Mouse (Mus musculus) urinary bladder, postnatal 10 days (tissue): Measurements from ENCODE around the gene Fam49a.
"Not testable (repeated sequence)": the region's sequence is repeated elsewhere in the genome, so short reads cannot be mapped to it uniquely, and the experiment has no call there.

Experiments
- DNase-seq: peaks from one replicate; pipeline ENCODE4 v3.0.0; 2022; ENCODE audit warnings: low spot score

Fam49a gene

DNA sequence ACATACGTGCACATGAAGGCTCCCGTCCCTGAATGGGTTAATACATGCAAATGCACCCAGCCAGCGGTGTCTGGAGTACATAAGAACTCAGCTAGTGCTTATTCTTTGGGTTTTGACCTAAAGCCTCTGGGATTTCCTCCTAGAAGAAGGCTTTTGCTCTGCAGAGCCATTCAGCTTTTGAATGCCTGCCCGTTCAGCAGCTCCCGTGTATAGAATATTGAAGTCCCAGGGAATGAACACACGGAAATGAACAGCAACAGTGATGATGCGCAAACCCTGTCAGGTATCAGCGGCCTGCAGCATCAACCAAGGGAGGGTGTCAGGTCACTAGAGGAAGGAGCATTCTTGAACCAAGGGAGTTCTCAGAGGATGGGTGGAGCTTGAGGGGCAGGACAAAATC, 52.4 kb downstream of the Fam49a start:
- DNase-seq = no peak

DNA sequence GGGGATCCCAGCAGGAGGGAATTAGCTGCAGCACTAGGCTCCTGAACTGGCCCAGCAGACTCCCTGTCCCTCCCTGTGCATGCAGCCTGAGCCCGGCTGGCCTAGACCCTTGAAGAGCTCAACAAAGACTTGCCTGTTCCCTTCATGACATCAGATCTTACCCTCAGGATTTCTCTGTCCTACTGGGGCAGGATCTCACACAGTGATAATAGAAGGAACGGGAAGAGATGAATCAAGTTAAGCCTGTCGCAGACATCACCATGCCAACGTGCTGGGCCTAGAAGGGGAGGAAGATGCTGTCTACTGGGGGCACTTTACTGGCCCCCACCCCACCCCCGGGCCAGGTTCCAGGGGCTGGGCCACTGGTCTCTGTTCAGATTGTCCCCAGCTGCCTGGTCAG, 53.1 kb downstream of the Fam49a start:
- no peak for DNase-seq

DNA sequence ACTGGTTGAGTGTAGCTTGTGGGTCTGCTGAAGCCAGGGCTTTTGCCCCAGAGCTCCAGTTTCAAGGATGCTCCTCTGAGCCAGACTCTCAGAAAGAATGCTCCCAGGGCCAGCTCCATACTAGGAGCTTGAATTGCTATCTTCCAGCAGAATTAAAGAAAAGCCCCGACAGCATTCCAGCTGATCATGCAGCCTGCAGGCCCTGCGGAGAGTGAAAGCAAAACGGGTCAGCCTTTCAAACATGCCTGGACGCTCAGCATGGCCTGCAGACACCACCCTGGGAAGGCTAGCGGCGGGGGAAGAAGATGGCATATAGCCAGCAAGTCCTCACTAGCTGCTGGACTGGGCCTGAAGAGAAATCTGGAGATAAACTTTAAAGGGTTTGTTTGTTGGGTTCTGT, 55.0 kb downstream of the Fam49a start:
- no peak for DNase-seq

DNA sequence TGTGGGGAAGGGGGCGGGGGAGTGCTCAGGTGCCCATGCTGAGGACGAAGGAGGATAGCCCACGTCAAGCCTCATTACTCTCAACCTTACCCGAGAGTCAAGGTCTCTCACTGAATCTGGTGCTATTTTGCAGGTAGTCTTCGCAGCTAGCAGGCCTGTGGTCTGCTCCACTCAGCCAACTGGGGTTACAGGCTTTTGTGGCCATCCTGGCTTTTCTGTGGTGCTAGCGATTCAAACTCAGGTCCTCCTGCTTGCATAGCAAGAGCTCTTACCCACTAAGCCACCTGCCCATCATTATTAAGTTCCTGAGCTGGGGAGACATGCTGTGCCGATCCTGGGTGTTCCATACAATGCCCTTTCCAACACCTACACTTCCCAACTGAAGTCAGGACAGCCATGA, 55.7 kb downstream of the Fam49a start:
- no peak for DNase-seq

- DNase-seq = no peak
Measured at GRCm38 (mm10) chr12:12318140-12318734, 56.3 kb downstream of the Fam49a start.

DNA sequence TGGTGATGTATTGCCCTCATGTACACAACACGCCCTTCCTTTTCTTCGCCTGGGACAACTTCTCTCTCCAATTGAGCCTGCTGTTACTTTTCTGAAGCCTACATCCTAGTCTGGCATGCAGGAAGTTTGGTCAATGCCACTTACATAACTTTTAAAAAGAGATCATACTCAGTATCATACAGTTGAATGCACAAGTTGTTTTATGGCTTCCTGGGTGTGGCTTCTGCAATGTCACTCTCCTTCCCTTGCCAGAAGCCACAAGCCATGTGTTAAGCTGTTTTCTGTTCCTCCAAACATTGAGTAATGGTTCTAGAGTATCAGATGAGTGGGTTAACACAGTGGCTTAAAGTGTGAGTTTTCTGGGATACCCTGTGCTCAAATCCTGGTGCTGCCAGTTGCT, 58.8 kb downstream of the Fam49a start:
- DNase-seq = no peak

GRCm38 (mm10) chr12:12321111-12321510, 59.2 kb downstream of the Fam49a start:
- no peak for DNase-seq

DNA sequence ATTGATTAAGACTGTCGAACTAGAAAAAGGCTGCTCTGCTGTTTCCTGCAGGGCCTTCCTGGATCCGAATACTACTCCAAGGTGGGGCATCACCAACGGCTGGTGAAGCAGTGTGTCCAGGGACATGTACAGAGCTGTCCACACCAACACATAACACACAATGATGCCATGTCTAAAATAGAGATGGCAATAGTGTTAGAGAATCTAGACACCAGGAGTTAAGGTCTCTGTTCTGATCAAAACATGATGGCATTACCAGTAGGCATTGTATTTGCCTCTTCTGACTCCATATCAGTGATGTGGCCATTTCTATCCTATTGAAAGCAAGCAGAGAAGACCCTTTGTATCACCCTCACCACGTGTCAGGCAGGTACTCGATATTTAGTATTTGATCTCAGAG, 61.1 kb downstream of the Fam49a start:
- no peak for DNase-seq

DNA sequence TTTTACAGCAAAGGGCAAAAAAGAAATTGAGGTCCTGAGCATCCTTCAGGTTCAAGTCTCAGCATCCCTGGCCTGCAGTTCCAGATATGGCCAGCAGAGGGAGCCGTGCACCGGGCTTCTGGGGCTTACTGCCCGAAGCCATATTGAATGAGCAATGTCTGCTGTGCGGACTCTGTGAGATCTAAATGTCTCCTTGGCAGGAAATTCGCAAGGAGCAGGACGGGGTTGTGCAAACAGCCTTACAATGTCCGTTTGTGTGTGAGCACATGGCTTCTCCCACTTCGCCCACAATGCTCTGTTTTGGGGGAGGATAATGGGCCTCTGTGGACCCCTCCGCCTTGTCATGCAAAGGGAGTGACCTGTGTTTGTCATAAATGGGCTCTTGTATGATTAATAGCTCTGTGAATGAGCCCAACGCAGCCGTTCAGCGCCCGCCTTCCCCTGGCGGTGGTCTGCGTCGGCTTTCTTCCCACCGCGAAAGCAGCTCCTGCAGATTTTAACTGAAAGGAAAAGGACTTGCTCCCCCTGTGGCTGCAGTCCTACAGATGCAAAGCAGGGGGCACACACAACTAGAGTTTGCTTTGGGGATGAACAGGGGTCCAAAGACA, 61.8 kb downstream of the Fam49a start:
- peak; percentile 67 for DNase-seq

DNA sequence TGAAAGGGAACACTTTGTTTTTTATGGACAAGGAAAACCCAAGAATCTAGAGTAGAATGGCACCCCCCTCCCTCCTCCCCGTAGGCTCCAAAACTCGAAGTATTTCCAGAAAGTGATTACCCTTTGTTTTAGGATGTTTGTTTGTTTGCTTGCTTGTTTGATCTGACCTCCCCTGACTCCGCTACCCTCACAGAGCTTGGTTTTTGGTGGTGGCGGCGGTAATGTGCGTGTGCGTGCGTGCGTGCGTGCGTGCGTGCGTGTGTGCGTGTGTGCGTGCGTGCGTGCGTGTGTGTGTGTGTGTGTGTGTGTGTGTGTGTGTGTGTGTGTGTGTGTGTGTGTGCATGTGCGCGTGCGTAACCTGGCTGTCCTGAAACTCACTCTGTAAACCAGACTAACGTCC, 62.3 kb downstream of the Fam49a start:
- DNase-seq = not testable (repeated sequence)

- DNase-seq = no peak
Measured at GRCm38 (mm10) chr12:12333526-12334310, 71.8 kb downstream of the Fam49a start.

GRCm38 (mm10) chr12:12334486-12334885, 72.5 kb downstream of the Fam49a start:
- DNase-seq = no peak

GRCm38 (mm10) chr12:12335566-12335965, 73.6 kb downstream of the Fam49a start:
- DNase-seq = no peak

DNA sequence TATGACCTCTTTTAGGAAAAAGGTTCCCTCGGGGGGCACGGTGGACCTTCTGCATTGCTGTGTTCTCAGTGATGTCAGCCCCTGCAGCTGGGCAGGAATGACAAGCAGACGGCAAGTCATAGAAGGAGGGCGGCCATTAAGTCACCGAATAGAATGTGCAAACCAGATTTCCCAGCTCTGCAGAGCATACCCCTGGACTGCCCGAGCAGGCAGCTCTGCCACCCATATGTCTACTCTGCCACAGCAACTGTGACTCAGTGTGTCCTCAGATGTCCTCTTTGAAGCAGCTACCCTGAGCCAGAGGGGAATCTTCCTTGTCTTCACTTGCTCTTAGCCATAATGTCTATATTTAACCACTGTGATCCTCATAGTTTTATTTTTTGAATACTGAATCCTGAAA, 75.4 kb downstream of the Fam49a start:
- DNase-seq = no peak

DNA sequence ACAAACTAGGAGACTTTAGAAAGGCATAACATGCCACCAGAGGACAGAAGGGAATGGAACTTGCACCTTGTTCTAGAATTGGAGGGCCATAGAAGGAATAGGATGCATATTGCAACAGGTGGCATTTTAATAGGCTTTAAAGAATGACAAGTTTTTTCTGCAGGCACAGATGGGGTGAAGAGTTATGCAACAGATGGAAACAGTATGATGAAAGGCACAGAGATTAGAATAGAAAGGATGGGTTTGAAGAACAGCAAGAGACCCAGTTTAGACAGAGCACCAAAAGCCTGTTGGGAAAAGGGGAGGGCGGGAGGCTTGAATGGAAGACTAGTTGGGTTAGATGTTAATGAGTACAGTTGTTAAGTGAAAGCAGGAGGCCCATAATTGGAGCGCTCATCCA, 81.4 kb downstream of the Fam49a start:
- no peak for DNase-seq

GRCm38 (mm10) chr12:12348625-12349024, 86.7 kb downstream of the Fam49a start:
- no peak for DNase-seq

- no peak for DNase-seq
Measured at GRCm38 (mm10) chr12:12349645-12350288, 87.8 kb downstream of the Fam49a start.

- DNase-seq = no peak
Measured at GRCm38 (mm10) chr12:12351816-12352552, 90.0 kb downstream of the Fam49a start.

DNA sequence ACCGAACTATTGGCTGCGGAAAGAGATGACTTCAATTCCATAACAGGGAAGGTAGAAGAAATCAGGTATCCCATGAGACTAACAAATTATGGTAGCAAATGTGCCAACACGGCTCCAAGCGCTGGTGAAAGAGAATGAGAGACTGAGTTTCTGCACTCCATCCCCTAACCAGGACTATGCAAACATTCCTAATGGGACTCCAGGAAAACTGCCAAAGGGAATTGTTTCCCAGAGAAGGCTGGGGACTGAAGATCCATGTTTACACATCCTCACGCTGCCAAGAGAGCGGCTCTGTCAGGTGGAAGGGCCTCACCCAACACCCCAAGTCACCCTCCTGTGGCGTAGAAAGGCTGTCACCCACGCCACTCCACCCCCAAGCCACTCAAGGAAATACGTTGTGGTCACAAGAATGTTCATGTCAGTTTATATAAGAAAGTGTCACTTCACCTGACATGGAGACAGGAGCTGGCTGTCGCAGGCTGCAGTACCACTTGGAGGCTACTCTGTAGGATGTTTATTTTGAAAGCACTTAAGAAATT, 92.2 kb downstream of the Fam49a start:
- no peak for DNase-seq

- DNase-seq = no peak
Measured at GRCm38 (mm10) chr12:12356048-12356447, 94.1 kb downstream of the Fam49a start.

DNA sequence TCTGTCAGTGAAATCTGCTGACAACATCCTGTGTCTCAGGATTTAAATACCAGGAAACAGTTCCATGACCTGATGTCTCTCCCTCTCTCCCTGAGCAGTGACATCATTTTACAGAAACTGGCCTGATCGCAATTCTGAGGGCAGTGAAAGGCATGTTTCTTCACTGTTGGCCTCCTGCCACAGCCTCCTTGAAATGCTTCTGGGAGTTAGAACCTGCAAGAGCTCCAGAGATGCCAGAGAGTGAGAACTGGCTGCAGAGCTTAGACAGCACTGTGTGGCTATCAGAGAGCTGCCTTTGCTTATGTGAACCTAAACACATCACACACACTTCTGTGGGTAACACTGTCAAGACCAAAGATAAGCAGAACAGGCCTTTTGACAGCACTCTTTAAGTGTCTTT, 94.5 kb downstream of the Fam49a start:
- DNase-seq = no peak

- DNase-seq = no peak
Measured at GRCm38 (mm10) chr12:12356946-12357345, 95.0 kb downstream of the Fam49a start.
